Mouse (Mus musculus): Measurements from ENCODE around the gene Olfr1454. TPM values are rescaled to one million over a fixed set of nuclear protein-coding genes. Genes with fewer than 3 reads are reported as not detected.

Olfr1454 gene
- polyA plus RNA-seq (2015; fragmentation: Nextera tagmentation; extraction: Ambion mirVana) = not detected in 2 replicates

DNA sequence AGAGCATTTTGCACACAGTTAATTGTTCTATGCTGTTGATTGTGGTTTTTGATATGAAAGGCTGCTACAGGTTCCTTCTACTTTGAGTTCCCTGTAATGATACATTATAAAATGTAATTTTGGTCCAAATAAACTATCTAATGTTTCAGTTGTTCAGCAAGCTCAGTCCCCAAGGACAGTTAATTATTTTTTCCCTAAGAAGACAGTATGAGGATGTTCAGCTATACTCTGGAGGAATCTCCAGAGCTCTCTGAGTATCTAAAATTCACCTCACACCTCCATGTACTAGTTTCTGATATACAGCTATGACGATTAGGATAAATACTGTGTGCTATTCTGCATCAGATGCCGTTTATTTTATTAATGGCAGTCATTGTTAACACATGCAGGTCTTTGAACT lies at the start of gene Olfr1454:
Olfr1454 (plus strand) TSS at position 301 of the 400 bp plus-strand sequence.
- ATAC-seq (replicated peaks; ENCODE audit: low FRiP score) = no peak
- 64% methylated on average over 2 of the region's 2 CpGs for WGBS
- Histone ChIP-seq H3K9ac (no peak within 1 kb of the TSS), H3K9me3 (replicated peaks) (peaks cover 5% of the 10 kb centered on the region; the same call in 1 of the 2 replicates), H3K36me3 (no peaks in the 10 kb centered on the region), H3K27me3 (no peaks in the 10 kb centered on the region), H3K4me3 (replicated peaks) (no peak within 1 kb of the TSS), H3K4me2 (no peak within 1 kb of the TSS), H3K27ac (no peak within 1 kb of the TSS), H3K4me1 (no peaks in the 10 kb centered on the region)

DNA sequence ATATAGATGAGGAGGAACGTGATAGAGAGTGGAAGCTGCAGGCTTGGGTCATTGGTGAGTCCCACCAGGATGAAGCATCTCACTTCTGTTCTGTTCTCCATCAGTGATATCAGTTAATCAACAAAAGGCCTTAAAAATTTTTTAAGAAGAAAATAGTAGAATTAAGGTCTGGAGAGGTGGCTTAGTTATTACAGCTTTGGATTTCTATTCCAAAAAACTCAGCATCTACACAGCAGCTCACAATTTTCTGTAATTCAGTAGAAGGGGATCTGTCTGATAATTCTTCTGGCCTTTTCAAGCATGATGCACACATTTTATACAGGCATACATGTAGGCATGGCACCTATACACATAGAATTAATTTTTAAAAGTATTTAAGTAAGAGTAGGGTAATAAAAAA lies 32.2 kb upstream of the Olfr1454 start, which contains the start of gene Olfr1453:
Olfr1453 (minus strand) TSS at position 101 of the 400 bp plus-strand sequence.
- Histone ChIP-seq H3K27ac (no peak within 1 kb of the TSS), H3K27me3 (no peaks in the 10 kb centered on the region), H3K4me1 (no peaks in the 10 kb centered on the region), H3K4me3 (replicated peaks) (no peak within 1 kb of the TSS), H3K9me3 (replicated peaks) (no peaks in the 10 kb centered on the region), H3K4me2 (no peak within 1 kb of the TSS), H3K9ac (no peak within 1 kb of the TSS), H3K36me3 (no peaks in the 10 kb centered on the region)
- WGBS = 51% methylated on average over 1 of the region's 1 CpGs
- no peak for ATAC-seq (replicated peaks; ENCODE audit: low FRiP score)

DNA sequence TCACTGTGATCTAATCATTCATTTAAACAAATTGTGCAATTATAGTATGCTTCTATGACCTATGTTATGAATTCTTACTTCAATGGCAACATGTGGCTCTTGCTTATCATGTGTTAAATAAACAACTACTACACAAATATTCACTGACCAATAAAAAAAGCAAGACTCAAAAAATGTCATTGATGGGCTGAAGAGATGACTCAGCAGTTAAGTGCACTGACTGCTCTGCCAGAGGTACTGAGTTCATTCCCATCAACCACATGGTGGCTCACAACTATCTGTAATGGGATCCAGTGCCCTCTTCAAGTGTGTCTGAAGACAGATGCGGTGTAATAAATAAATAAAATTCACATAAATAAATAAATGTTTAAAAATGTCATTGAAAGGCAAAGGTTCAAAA lies 33.5 kb downstream of the Olfr1454 start:
- Histone ChIP-seq H3K27me3 (no peaks in the 10 kb centered on the region), H3K4me3 (replicated peaks) (no peak overlapping the region), H3K4me2 (no peak overlapping the region), H3K9ac (no peak overlapping the region), H3K4me1 (no peaks in the 10 kb centered on the region), H3K27ac (no peak overlapping the region), H3K9me3 (replicated peaks) (0 out of 2 replicates have a peak, but pooled peaks cover 3% of the 10 kb centered on the region), H3K36me3 (no peaks in the 10 kb centered on the region)
- ATAC-seq (replicated peaks; ENCODE audit: low FRiP score) = no peak
- 93% methylated on average over 1 of the region's 1 CpGs for WGBS

DNA sequence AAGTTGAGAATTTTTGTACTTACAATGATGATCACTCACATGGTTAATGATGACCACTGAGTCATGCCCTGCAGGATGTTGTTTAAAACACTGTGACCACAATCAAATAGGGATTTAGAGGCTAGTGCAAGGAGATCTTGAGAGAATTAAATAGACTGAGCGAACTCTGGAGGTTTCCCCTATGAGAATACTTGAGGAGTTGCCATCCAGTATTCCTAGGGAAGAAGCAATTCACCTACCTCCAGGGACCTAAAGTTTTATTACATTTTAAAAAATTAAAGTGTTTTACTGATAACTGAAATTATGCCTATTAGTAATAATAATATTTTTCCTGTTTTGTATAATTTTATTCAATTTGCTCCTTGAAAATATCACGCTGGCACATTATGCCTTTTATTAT lies 37.4 kb downstream of the Olfr1454 start, which contains the start of gene Olfr1457:
Olfr1457 (minus strand) TSS at position 101 of the 400 bp plus-strand sequence.
- H3K27me3 ChIP-seq = no peaks in the 10 kb centered on the region
- ATAC-seq (replicated peaks; ENCODE audit: low FRiP score) = no peak

DNA sequence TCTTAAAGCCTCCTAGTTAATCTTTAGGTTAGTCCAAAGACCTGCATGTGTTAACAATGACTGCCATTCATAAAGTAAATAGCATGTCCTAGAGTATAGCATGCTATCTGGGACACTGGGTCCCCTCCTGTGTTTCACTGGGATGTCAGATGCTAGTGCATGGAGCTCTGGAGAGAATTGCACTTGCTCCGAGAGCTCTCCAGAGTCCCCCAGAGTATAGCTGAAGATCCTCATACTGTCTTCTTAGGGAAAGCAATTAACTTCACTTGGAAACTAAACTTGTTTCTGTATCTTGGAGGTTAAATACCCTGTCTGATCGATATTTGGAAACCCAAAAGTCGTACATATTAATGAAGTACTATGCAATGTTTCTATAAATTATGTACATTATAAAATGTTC lies 46.3 kb downstream of the Olfr1454 start, which contains the start of gene Olfr1458:
Olfr1458 (minus strand) TSS at position 101 of the 400 bp plus-strand sequence.
- ATAC-seq (replicated peaks; ENCODE audit: low FRiP score) = no peak
- WGBS = 87% methylated on average over 3 of the region's 3 CpGs
- no peak within 1 kb of the TSS for H3K27ac ChIP-seq
- H3K4me3 ChIP-seq (replicated peaks) = no peak within 1 kb of the TSS
- no peak within 1 kb of the TSS for H3K9ac ChIP-seq
- H3K4me1 ChIP-seq = no peaks in the 10 kb centered on the region
- H3K4me2 ChIP-seq = no peak within 1 kb of the TSS
- no peaks in the 10 kb centered on the region for H3K36me3 ChIP-seq
- no peaks in the 10 kb centered on the region for H3K9me3 ChIP-seq (replicated peaks)
- no peaks in the 10 kb centered on the region for H3K27me3 ChIP-seq

More for the DNA sequence above, 37.4 kb downstream of the Olfr1454 start, which contains the start of gene Olfr1457:
- Histone ChIP-seq H3K4me3 (replicated peaks) (no peak within 1 kb of the TSS), H3K9me3 (replicated peaks) (no peaks in the 10 kb centered on the region), H3K9ac (no peak within 1 kb of the TSS), H3K27ac (no peak within 1 kb of the TSS), H3K4me2 (no peak within 1 kb of the TSS), H3K4me1 (no peaks in the 10 kb centered on the region), H3K36me3 (no peaks in the 10 kb centered on the region)
- 69% methylated on average over 2 of the region's 2 CpGs for WGBS

Other genes with a start within 250 kb of the Olfr1454 start
- not detected in 2 replicates for gene Gm5244, start 213.9 kb upstream of the Olfr1454 start, polyA plus RNA-seq (2015; fragmentation: Nextera tagmentation; extraction: Ambion mirVana)
- gene Olfr1444, start 203.3 kb upstream of the Olfr1454 start, polyA plus RNA-seq (2015; fragmentation: Nextera tagmentation; extraction: Ambion mirVana) = not detected in 2 replicates
- gene Olfr1445, start 176.8 kb upstream of the Olfr1454 start, polyA plus RNA-seq (2015; fragmentation: Nextera tagmentation; extraction: Ambion mirVana) = not detected in 2 replicates
- gene Olfr1446, start 167.1 kb upstream of the Olfr1454 start, polyA plus RNA-seq (2015; fragmentation: Nextera tagmentation; extraction: Ambion mirVana) = not detected in 2 replicates
- gene Olfr1447, start 156.9 kb upstream of the Olfr1454 start, polyA plus RNA-seq (2015; fragmentation: Nextera tagmentation; extraction: Ambion mirVana) = not detected in 2 replicates
- gene Olfr1448, start 136.2 kb upstream of the Olfr1454 start, polyA plus RNA-seq (2015; fragmentation: Nextera tagmentation; extraction: Ambion mirVana) = not detected in 2 replicates
- gene Olfr1449, start 129.8 kb upstream of the Olfr1454 start, polyA plus RNA-seq (2015; fragmentation: Nextera tagmentation; extraction: Ambion mirVana) = not detected in 2 replicates
- gene Olfr1450, start 110.4 kb upstream of the Olfr1454 start, polyA plus RNA-seq (2015; fragmentation: Nextera tagmentation; extraction: Ambion mirVana) = not detected in 2 replicates
- not detected in 2 replicates for gene Olfr1451, start 65.6 kb upstream of the Olfr1454 start, polyA plus RNA-seq (2015; fragmentation: Nextera tagmentation; extraction: Ambion mirVana)
- not detected in 2 replicates for gene Olfr1453, start 32.3 kb upstream of the Olfr1454 start, polyA plus RNA-seq (2015; fragmentation: Nextera tagmentation; extraction: Ambion mirVana)
- gene Olfr1457, start 37.3 kb downstream of the Olfr1454 start, polyA plus RNA-seq (2015; fragmentation: Nextera tagmentation; extraction: Ambion mirVana) = not detected in 2 replicates
- gene Olfr1458, start 46.2 kb downstream of the Olfr1454 start, polyA plus RNA-seq (2015; fragmentation: Nextera tagmentation; extraction: Ambion mirVana) = not detected in 2 replicates
- gene Olfr1459, start 88.9 kb downstream of the Olfr1454 start, polyA plus RNA-seq (2015; fragmentation: Nextera tagmentation; extraction: Ambion mirVana) = not detected in 2 replicates
- gene Olfr1461, start 102.4 kb downstream of the Olfr1454 start, polyA plus RNA-seq (2015; fragmentation: Nextera tagmentation; extraction: Ambion mirVana) = not detected in 2 replicates
- not detected in 2 replicates for gene Olfr1462, start 125.1 kb downstream of the Olfr1454 start, polyA plus RNA-seq (2015; fragmentation: Nextera tagmentation; extraction: Ambion mirVana)
- not detected in 2 replicates for gene Olfr1463, start 170.7 kb downstream of the Olfr1454 start, polyA plus RNA-seq (2015; fragmentation: Nextera tagmentation; extraction: Ambion mirVana)

All from kidney, embryonic 15.5 days (tissue).